Mouse (Mus musculus) MEL (cell line): ENCODE results near the gene Abhd12b. TPM values are rescaled to one million over a fixed set of nuclear protein-coding genes. Genes with fewer than 3 reads are reported as not detected.
A peak's percentile ranks its signal among the peaks of the same experiment; 100 is the strongest.

Experiments
- GABPA ChIP-seq: IDR thresholded peaks from 2 replicates; pipeline ENCODE4 v1.6.1; 2012; ENCODE audit warnings: low read depth, mild to moderate bottlenecking, inconsistent platforms, low read length, improper control_type of control experiment, moderate library complexity
- TCF12 ChIP-seq: IDR thresholded peaks from 2 replicates; pipeline ENCODE4 v1.6.1; 2014; ENCODE audit warnings: low read depth, mild to moderate bottlenecking, inconsistent platforms, low read length, improper control_type of control experiment, moderate library complexity
- polyA plus RNA-seq, 2 experiments: library from polyadenylated mRNA; stranded (reverse) in 1 of 2; unstranded in 1 of 2; fragments of >175 nt in 1 of 2; fragments of >200 nt in 1 of 2; gene quantifications; 2 replicates each; pipeline versions ENCODE4 v1.2.1 to v1.2.4; 2012; ENCODE audit warnings: low replicate concordance in 2 of 2, low read depth in 1 of 2; ENCODE audit not compliant: insufficient read length in 2 of 2, insufficient read depth in 1 of 2, missing spikeins in 1 of 2
- total RNA-seq: library from RNA; depleted of rRNA; stranded (reverse); fragments of 300-350 nt; gene quantifications from 2 replicates; pipeline ENCODE4 v1.2.3, GENCODE M21; 2012; rRNA removed

Abhd12b gene
- total and polyA plus RNA-seq, 3 experiments, result not detected

DNA sequence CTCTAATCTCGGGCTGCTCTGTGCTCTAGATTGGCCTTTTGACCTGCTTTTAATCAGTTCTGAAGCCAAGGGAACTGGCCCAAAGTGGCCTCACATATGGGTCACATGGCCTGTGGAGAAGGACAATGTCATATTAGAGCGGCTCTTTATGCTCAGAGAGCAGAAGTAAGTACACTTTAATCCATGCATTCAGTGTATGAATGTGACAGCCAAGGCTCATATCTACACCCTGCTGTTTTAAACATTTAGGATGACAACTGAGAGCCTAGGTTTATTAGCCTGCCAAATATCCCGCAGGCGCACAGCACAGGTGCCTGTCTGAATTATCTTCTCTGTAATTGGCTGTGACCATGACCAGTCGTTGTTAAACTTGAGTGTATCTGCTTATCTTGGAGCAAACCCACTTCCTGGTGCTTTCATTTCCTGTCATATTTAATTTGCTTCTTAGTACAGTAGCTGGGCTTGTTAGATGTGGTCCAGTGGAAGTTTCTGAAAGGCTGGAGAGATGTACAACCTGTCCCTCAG is 78.1 kb downstream of the Abhd12b start (continued):
- TF ChIP-seq TCF12, result peak; percentile 82
- TF ChIP-seq GABPA, result no peak

Other genes with a start within 250 kb of the Abhd12b start
- 17.8 and 20.4 TPM in 2 replicates for gene Sav1, start 167.1 kb upstream of the Abhd12b start, total RNA-seq
- 10 to 100 TPM; 47.8 to 96.2 TPM for gene Sav1, start 167.1 kb upstream of the Abhd12b start, polyA plus RNA-seq
- 45.2 and 48.4 TPM in 2 replicates for gene Nin, start 40.4 kb upstream of the Abhd12b start, total RNA-seq
- 10 to 100 TPM in 1 of 2 experiments, not detected in 1; 49.1 TPM for gene Nin, start 40.4 kb upstream of the Abhd12b start, polyA plus RNA-seq
- gene Pygl, start 77.3 kb downstream of the Abhd12b start, total RNA-seq, result 13.9 and 17.2 TPM in 2 replicates
- gene Pygl, start 77.3 kb downstream of the Abhd12b start, polyA plus RNA-seq, result 10 to 100 TPM in 1 of 2 experiments, not detected in 1; 26.9 TPM
- gene Trim9, start 193.5 kb downstream of the Abhd12b start, total RNA-seq, result not detected in 2 replicates
- not detected for gene Trim9, start 193.5 kb downstream of the Abhd12b start, polyA plus RNA-seq